Mouse (Mus musculus): Measurements from ENCODE around the gene Gas1. TPM values are rescaled to one million over a fixed set of nuclear protein-coding genes. Genes with fewer than 3 reads are reported as not detected.

The Gas1 gene
- polyA plus RNA-seq, 1 experiment from 2014 or later: 37.8 TPM

- Histone ChIP-seq H3K9ac (replicated peaks) (no peak overlapping the region; the same call in 1 of the 2 replicates), H3K4me1 (peaks cover 12% of the 10 kb centered on the region), H3K27ac (replicated peaks) (0 out of 2 replicates have a peak overlapping the region, but pooled peaks have one; percentile 23), H3K4me2 (replicated peaks) (no peak overlapping the region), H3K9me3 (no peaks in the 10 kb centered on the region), H3K36me3 (no peaks in the 10 kb centered on the region), H3K4me3 (no peak overlapping the region), H3K27me3 (no peaks in the 10 kb centered on the region)
- peak; percentile 79; the same call in 1 of the 2 replicates for ATAC-seq (replicated peaks)
- WGBS: 13% methylated on average over 10 of the region's 10 CpGs
These were observed 43.3 kb downstream of the Gas1 start for GRCm38 (mm10) chr13:60133716-60134438.

- Histone ChIP-seq H3K27me3 (no peaks in the 10 kb centered on the region), H3K4me2 (replicated peaks) (no peak overlapping the region), H3K9ac (replicated peaks) (no peak overlapping the region), H3K9me3 (no peaks in the 10 kb centered on the region), H3K4me3 (no peak overlapping the region), H3K27ac (replicated peaks) (no peak overlapping the region), H3K4me1 (peaks cover 18% of the 10 kb centered on the region), H3K36me3 (no peaks in the 10 kb centered on the region)
- WGBS: 50% methylated on average over 13 of the region's 13 CpGs
- no peak for ATAC-seq (replicated peaks)
These were observed 45.4 kb downstream of the Gas1 start for GRCm38 (mm10) chr13:60131771-60132170.

- WGBS: 61% methylated on average over 9 of the region's 9 CpGs
- Histone ChIP-seq H3K4me3 (no peak overlapping the region), H3K36me3 (no peaks in the 10 kb centered on the region), H3K9ac (replicated peaks) (no peak overlapping the region), H3K9me3 (no peaks in the 10 kb centered on the region), H3K27ac (replicated peaks) (no peak overlapping the region), H3K4me2 (replicated peaks) (no peak overlapping the region), H3K27me3 (no peaks in the 10 kb centered on the region), H3K4me1 (peaks cover 38% of the 10 kb centered on the region)
- ATAC-seq (replicated peaks): no peak
These were observed 47.6 kb downstream of the Gas1 start for GRCm38 (mm10) chr13:60129541-60129940.

- H3K9ac ChIP-seq (replicated peaks): no peak overlapping the region
- H3K36me3 ChIP-seq: no peaks in the 10 kb centered on the region
- peaks cover 53% of the 10 kb centered on the region for H3K4me1 ChIP-seq
- no peaks in the 10 kb centered on the region for H3K9me3 ChIP-seq
- H3K27me3 ChIP-seq: no peaks in the 10 kb centered on the region
- 0 out of 2 replicates have a peak, but pooled peaks have one; percentile 17 for ATAC-seq (replicated peaks)
- H3K4me3 ChIP-seq: peak overlapping the region; percentile 16; the same call in 1 of the 2 replicates
- peak overlapping the region; percentile 33 for H3K4me2 ChIP-seq (replicated peaks)
- peak overlapping the region; percentile 62 for H3K27ac ChIP-seq (replicated peaks)
- WGBS: 45% methylated on average over 19 of the region's 19 CpGs
These were observed 50.8 kb downstream of the Gas1 start for GRCm38 (mm10) chr13:60126338-60126737.

GRCm38 (mm10) chr13:60125501-60126305 is 51.5 kb downstream of the Gas1 start:
- H3K27me3 ChIP-seq: no peaks in the 10 kb centered on the region
- 2% methylated on average over 13 of the region's 13 CpGs for WGBS
- H3K27ac ChIP-seq (replicated peaks): peak overlapping the region; percentile 62
- peak; percentile 60 for ATAC-seq (replicated peaks)
- no peaks in the 10 kb centered on the region for H3K9me3 ChIP-seq
- H3K36me3 ChIP-seq: no peaks in the 10 kb centered on the region
- peak overlapping the region; percentile 33 for H3K4me2 ChIP-seq (replicated peaks)
- H3K4me3 ChIP-seq: peak overlapping the region; percentile 16; the same call in 1 of the 2 replicates
- no peak overlapping the region for H3K9ac ChIP-seq (replicated peaks)
- H3K4me1 ChIP-seq: peaks cover 53% of the 10 kb centered on the region

- H3K27me3 ChIP-seq: no peaks in the 10 kb centered on the region
- H3K4me3 ChIP-seq: no peak overlapping the region
- no peak overlapping the region for H3K9ac ChIP-seq (replicated peaks)
- ATAC-seq (replicated peaks): no peak
- H3K27ac ChIP-seq (replicated peaks): 0 out of 2 replicates have a peak overlapping the region, but pooled peaks have one; percentile 23
- H3K36me3 ChIP-seq: no peaks in the 10 kb centered on the region
- peak overlapping the region; percentile 33; the same call in 1 of the 2 replicates for H3K4me2 ChIP-seq (replicated peaks)
- H3K4me1 ChIP-seq: peaks cover 53% of the 10 kb centered on the region
- no peaks in the 10 kb centered on the region for H3K9me3 ChIP-seq
- WGBS: 15% methylated on average over 3 of the region's 3 CpGs
These were observed 52.1 kb downstream of the Gas1 start for GRCm38 (mm10) chr13:60125020-60125419.

GRCm38 (mm10) chr13:60124456-60124855 is 52.7 kb downstream of the Gas1 start:
- H3K4me2 ChIP-seq (replicated peaks): no peak overlapping the region
- peaks cover 53% of the 10 kb centered on the region for H3K4me1 ChIP-seq
- H3K9ac ChIP-seq (replicated peaks): no peak overlapping the region
- no peak for ATAC-seq (replicated peaks)
- H3K4me3 ChIP-seq: no peak overlapping the region
- no peaks in the 10 kb centered on the region for H3K9me3 ChIP-seq
- no peaks in the 10 kb centered on the region for H3K36me3 ChIP-seq
- H3K27ac ChIP-seq (replicated peaks): no peak overlapping the region
- no peaks in the 10 kb centered on the region for H3K27me3 ChIP-seq
- WGBS: 56% methylated on average over 7 of the region's 7 CpGs
